Mouse (Mus musculus): ENCODE data around the gene Zcchc24. TPM values are rescaled to one million over a fixed set of nuclear protein-coding genes. Genes with fewer than 3 reads are reported as not detected.

The Zcchc24 gene
- total RNA-seq, 2 experiments from 2014 or later: 33.3 to 35.7 TPM

GRCm38 (mm10) chr14:25751067-25751466 is 17.8 kb downstream of the Zcchc24 start:
- no peak for DNase-seq (ENCODE audit: low spot score)
- intact Hi-C loops (cut with DNase I): no loop called here

DNA sequence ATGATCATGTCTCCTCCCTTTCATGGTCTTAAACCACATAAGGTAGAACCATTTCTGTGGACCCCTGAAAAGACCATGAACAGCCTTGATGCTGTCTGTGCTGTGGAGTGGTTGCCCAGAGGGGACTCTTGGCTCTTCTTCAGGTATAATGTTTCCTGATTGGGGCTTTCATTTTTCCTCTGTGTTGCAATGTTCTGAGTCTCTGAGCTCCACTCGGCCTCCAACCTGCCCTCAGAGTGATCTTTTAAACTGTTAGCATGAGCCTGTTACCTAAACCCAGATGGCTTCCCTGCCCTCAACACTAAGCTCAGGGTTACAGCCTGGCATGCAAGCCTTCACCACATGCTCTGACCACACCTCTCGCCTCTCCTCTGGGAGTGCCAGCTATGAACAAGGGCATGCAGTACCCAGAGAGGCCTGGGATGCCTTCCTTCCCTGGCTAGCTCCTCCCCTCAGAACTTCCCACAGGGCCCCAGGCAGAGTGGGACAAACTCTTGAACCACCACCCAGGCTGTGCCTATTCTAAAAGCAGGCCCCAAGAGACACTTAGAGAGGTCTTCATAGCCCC is 18.3 kb downstream of the Zcchc24 start:
- no peak for DNase-seq (ENCODE audit: low spot score)
- intact Hi-C loops (cut with DNase I): no loop called here

DNA sequence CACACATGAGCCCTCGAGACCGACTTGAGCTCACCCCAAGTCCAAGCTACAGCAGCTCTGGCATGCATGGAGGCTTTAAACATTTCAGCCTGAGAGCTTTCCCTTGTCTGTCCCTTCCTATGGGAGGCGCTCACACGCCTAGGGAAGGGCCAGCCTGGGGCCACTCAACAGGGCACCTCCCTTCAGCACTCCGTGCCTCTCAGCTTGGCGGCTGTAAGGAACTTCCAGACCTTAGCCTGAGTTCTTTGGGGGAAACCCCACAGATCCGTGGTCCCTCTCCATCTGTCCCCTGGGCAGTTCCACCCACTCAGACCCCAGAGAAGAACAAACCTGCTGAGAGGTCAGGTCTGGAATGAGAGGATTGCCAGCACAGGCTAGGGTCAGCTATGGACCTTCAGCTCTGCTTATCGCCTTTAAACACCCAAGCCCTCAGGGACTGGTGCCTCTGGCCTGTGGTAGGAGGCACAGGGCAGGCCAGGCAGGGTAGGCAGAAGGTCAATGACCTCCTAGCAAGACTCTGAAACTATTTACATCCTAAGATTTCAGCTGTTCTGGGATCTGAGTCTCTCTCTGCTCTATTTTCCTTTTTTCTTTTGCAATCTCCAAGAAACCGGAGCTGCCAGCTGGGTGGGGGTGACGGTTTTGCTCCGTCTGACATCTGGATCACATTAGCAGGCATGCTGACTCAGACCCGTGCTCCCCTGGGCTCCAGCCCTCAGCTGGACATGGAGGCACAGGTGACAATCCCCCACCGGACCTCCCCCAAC is 19.5 kb downstream of the Zcchc24 start:
- DNase-seq (ENCODE audit: low spot score): no peak
- intact Hi-C loops (cut with DNase I): no loop called here

DNA sequence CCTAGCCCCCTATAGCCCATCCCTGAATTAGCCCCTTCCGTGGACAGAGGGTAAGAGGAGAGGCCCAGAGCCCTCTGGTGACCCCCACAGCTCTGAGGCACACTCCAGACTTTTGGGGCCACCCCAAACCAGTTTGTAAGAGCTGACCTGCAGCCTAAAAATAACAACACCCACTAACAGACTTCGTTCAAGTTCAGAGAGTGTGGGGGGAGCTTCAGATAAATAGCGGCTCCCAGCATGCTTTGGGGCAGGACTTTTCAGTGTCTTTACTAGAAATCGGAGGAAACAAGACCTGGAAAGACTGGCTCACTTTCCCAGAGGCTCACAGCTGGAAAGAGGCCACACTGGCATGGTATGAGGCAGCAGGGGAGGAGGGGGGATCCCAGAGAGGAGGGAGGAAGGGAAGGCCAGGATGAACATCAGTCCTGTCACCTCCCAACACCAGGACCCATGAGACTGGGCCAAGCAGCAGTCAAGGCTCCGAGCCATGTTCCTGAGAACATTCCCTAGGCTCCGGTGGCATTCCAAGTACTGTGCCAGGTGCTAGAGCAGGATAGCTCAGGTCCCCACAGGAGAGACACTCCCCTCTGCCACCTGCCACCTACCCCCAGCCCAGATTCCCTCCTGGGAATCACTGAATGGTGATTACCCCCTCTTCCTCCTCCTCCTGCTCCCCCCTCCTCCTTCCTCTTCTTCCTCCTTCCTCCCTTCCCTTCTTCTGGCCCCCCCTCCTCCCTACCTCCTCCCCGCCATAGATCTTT is 20.7 kb downstream of the Zcchc24 start:
- intact Hi-C loops (cut with DNase I): no loop called here

DNA sequence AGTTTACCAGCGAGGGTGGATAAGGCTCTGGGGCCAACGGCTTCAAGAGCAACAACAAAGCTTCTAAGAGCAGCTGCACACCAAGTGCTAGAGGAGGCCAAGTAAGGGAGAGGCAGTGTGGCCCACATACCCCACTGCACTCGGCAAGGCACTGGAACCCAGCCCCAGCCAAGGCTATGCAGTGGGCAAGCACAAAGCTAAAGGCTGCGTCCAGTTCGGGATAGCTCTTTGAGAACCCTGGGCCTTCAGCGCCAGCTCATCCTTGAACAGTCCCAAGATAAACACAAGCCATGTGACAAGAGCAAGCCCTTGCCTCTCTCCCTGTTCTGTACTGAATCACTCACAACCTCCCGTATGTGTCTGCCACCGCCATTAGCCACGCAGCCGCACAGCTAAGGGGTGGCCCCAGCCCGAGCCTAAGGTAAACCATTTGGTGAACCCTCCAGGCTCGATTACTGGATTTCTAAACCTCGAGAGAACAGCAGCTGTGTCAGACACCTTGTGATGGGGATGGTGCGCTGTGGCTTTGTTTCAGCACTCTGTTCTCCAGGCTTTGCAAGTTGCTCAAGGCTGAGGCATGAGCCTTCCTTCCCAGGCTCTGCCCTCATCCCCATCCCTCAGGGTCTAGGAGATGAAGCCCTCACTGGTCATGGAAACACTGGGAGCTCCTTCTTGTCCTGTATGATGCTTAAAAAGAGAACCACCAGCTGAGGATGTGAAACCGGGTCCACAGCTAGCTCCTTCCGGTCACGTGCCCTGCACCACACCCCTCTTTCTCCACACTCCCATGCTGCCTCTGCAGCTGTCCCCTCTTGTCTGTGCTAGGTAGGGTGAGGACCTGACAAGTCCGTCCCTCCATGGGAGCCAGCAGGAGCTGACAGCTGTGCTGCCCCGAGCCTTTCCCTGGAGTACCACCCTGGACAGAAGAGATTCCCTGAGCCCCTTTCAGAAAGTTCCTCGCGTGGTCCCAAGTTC is 21.6 kb downstream of the Zcchc24 start:
- intact Hi-C loops (cut with DNase I): no loop called here
- DNase-seq (ENCODE audit: low spot score): no peak

More for the DNA sequence above, 20.7 kb downstream of the Zcchc24 start:
- no peak for DNase-seq (ENCODE audit: low spot score)

DNA sequence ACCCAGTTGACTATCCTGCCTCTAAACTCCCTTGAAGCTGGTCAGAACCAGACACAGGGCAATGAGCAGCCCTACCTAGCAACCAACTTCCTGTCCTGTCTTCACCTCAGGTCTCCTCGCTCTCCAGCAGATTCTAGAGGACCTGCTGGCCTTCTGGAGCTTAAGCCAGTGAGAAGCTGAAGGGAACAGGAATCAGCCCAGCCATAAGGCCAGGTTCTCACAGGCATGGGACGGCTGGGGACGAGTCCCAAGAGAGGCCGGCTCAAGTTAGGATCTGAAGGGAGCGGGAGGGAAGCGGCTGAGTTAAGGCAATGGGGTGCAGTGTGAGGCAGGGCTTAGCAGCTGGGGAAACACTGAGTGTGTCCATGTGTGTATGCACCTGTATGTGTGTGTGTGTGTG is 22.5 kb downstream of the Zcchc24 start:
- intact Hi-C loops (cut with DNase I): no loop called here
- DNase-seq (ENCODE audit: low spot score): no peak

DNA sequence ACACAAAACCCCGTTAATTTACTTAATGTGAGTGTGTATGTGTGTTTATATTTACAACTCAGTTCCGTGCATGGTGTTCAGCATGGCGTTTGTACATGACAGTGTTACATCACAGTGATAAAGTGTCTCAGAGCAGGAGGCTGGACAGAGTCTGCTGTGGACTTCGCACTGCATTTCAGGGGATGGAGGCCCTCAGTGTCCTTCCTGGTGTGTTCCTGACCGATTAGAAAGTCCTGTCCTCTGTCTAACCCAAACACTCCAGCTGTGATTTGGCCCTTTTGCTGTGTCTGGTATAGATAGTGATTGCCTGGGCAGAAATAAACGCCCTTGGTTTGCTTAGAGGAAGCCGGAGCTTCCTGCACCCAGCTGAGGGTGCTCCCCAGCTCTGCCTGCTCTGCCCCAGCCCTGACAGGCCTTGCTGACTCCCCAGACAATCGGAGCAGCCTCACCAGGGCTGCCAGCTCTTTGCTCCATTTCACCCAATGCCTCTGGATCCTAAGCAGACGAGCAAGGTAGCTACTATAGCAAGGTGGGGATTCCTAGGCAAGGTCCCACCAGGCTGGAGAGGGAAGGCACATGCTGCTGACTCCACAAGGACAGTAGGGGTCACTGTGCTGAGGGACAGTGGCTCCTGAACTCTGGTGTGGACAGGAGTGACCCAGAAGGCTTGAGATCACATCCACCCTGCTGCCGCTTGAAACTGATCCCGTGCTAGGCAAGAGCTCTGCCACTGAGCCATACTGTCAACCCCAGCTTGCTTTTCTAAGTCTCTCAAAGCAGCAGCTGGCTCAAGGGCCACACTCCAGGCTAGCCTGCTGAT is 23.3 kb downstream of the Zcchc24 start:
- DNase-seq (ENCODE audit: low spot score): no peak
- intact Hi-C loops (cut with DNase I): loop anchor here (2.0 kb wide), 1 partner anchor 53 kb away; no protein-coding TSS in a partner anchor

- intact Hi-C loops (cut with DNase I): no loop called here
- DNase-seq (ENCODE audit: low spot score): no peak
These were observed 25.9 kb downstream of the Zcchc24 start for GRCm38 (mm10) chr14:25742943-25743342.

GRCm38 (mm10) chr14:25741840-25742367 is 26.9 kb downstream of the Zcchc24 start:
- intact Hi-C loops (cut with DNase I): no loop called here

GRCm38 (mm10) chr14:25741211-25741610 is 27.6 kb downstream of the Zcchc24 start:
- intact Hi-C loops (cut with DNase I): no loop called here

More at GRCm38 (mm10) chr14:25741840-25742367, 26.9 kb downstream of the Zcchc24 start:
- no peak for DNase-seq (ENCODE audit: low spot score)

DNA sequence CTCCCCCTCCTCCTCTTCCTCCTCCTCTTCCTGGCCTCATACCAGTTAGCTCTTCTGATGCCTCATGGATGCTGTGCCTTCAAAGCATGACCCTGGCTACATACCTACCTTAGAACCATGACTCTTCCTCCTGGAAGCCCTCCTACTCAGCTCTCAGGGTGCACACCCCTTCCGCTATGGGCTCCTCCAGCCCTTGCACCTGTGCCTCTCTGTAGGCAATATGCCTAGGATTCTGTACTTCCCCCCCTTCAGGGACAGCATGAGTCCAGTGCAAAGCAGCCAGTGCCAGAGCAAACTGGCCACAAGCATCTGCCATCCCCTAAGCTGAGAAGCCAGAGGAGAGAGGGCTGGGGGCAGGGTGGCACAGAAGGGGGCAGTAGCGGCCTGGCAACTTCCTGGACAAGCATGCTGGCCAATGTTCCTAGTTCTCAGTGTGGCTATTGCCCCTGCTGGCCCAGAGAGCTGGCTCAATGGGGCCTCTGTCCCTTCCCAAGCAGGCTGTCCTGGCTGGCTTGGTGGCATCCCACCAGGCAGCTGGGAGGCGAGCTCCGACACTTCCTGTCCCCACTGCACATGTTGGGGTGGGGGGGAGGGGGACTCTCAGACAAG is 28.8 kb downstream of the Zcchc24 start:
- no peak for DNase-seq (ENCODE audit: low spot score)
- intact Hi-C loops (cut with DNase I): no loop called here

More at GRCm38 (mm10) chr14:25741211-25741610, 27.6 kb downstream of the Zcchc24 start:
- DNase-seq (ENCODE audit: low spot score): no peak

DNA sequence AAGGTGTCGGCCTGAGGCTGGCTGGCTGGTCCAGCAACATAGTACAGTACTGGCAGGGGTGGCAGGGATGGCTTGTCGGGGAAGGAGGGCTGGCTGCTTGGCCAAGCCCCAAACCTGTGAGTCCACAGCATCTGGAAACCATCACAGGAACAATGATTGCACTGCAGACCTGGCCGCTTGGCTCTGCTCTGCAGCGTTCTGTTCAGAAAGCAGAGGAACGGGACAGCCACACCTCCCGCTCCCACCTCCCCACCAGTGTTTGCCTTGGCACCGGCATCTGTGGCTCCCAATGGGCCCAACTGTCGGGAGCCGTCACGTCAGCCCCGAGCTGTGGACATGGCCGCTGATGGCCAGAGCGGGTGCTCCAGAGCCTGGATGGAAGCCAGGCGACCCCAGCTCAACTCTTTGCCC is 30.2 kb downstream of the Zcchc24 start:
- intact Hi-C loops (cut with DNase I): no loop called here
- DNase-seq (ENCODE audit: low spot score): peak; percentile 69

GRCm38 (mm10) chr14:25736589-25736988 is 32.2 kb downstream of the Zcchc24 start:
- peak; percentile 79 for DNase-seq (ENCODE audit: low spot score)
- intact Hi-C loops (cut with DNase I): no loop called here

DNA sequence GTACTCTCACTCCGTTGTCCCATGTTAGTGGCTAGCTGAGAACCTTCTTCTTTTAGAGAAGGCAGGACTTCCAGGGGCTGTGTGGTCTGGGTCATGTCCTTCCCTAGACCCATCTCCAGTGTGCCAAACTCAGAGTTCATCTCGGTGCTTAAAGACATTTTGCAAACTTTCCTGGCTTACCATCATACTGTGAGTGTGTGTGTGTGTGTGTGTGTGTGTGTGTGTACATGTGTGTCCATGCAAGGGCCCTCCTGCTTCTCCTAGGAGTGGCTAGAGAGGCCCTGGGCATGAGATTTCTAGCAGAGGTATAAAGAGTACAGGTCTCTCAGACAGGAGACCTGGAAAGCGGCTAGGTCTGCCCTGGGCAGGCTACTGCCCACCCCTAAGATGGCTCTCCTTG is 32.7 kb downstream of the Zcchc24 start:
- intact Hi-C loops (cut with DNase I): no loop called here
- DNase-seq (ENCODE audit: low spot score): no peak

GRCm38 (mm10) chr14:25734736-25735716 is 33.8 kb downstream of the Zcchc24 start:
- intact Hi-C loops (cut with DNase I): no loop called here
- DNase-seq (ENCODE audit: low spot score): peak; percentile 67

GRCm38 (mm10) chr14:25727149-25727510 is 41.7 kb downstream of the Zcchc24 start:
- DNase-seq (ENCODE audit: low spot score): no peak
- intact Hi-C loops (cut with DNase I): loop anchor here (5.0 kb wide), 2 partner anchors 40 to 75 kb away; partner anchors contain the start of gene Zcchc24
